Mouse (Mus musculus) lung, postnatal 36 days (tissue): ENCODE data around the gene Satb2.

ENCODE experiments used
- DNase-seq: peaks from one replicate; pipeline ENCODE4 v3.0.0; 2022; ENCODE audit warnings: mixed read lengths

Gene Satb2

DNA sequence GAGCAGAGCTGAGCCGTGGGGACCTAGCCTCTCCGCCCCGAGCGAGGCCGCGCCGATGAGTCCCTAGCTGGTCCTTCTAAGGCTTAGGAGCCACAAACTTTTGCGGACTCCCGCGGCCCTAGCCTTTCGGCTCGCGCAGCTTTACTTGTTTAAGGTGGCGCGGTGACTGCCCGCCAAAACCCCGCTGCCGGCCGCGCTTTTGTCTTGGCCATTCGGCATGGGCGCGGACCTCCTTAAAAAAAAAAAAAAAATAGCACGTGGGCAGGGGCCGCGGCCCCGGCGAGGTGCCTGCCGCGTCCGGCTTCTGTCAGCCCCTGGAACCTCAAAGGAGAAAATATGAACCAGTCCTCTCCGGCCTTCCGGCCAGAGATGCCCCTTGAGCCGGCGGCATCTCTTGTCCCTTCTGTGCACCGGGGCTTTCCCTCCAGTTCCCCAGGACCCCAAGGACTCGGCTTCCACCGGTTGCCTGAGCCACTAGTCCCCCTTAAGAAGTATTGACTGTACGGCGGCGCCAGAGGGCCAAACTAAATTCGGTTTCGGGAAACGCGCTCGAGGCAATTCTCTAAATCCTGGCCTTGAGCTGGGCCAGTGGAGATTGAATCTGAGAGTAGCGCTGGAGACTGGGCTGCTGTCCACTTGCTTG is 5.4 kb downstream of the Satb2 start:
- DNase-seq: peak; percentile 95

DNA sequence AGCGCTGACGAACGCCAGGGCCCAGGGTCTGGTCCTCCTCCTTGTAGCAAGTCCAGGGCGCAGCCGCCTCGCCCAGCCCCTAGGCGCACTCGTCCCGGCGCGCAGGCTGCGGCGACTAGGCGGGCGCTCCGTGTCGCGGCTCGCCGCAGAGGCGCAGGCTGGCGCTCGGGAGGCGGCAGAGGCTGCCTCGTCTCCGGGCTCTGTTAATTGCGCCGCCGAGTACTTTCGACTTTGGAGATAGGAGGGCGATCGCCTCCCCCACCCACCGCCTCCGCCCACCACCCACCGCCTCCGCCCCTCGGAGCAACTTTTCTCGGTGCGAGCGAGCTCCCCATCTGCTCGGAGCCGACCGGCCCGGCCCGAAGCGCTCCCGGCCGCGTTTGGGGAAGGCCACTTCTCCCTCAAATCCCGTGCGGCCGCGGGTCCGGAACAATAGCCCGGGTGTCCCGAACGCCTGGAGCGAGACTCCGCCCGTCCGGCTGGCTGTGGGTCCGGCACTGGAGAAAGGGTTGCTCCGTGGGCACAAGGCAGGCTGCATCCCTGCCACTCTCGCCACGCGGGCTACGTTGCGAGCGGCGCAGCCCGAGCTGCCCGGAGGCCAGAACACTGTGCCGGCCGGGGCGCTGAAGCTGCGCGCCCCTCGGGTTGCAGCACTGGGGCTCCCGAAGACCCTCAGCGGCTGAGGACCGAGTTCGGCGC is 6.0 kb downstream of the Satb2 start:
- peak; percentile 22 for DNase-seq

DNA sequence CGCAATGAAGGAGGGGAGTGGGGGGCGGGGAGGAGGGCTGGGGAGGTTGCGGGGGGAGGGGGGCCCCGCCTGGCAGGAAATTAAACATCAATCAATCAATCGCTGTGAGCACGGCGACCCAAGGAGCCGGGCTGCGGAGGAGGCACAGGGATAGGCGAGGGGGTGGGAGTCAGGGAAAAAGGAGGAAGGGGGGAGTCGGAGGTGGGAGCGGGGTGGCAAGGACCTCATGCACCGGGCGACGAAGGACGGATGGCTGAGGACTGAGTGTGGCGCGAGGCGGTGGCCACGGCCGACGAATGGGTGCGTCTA is 6.6 kb downstream of the Satb2 start:
- no peak for DNase-seq

DNA sequence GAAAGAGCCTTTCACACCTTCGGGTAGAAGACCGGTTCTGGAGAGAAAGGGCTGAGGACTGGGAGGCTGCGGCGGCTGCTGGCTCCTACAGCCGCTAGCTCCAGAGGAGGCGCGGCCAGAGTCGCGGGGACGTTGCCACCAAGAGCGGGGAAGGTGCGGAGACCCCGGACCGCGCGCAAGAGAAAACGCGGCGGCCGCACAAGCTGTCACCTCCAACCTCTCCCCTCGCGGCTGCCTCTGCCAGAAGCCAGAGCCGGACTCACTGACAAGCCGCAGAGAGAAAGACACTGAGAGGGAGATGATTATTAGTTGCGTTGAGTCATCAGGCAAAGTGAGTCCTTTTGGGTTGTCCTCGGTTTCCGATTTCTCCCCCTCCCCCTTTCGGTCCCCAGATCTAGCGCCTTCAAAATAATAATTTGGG is 7.0 kb downstream of the Satb2 start:
- peak; percentile 3 for DNase-seq

DNA sequence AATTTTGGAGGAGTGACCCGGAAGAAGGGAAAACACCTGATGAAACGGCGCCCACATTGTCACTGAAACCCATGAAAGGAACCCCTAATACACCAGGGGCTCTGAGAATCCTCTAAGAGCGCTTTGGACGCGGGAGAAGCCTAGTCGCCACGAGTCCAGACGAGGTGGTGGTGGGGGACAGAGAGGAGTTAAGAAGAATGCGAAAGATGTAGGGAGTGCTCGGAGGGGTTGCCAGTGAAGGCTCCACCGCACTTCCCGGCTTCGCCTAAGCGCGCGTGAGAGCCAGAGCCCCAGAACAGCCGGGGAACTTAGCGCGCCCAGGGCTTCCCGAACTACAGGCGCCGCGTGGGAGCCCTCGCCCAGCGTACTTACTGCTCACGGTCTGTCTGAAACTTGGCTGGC is 7.7 kb downstream of the Satb2 start:
- DNase-seq: peak; percentile 9

DNA sequence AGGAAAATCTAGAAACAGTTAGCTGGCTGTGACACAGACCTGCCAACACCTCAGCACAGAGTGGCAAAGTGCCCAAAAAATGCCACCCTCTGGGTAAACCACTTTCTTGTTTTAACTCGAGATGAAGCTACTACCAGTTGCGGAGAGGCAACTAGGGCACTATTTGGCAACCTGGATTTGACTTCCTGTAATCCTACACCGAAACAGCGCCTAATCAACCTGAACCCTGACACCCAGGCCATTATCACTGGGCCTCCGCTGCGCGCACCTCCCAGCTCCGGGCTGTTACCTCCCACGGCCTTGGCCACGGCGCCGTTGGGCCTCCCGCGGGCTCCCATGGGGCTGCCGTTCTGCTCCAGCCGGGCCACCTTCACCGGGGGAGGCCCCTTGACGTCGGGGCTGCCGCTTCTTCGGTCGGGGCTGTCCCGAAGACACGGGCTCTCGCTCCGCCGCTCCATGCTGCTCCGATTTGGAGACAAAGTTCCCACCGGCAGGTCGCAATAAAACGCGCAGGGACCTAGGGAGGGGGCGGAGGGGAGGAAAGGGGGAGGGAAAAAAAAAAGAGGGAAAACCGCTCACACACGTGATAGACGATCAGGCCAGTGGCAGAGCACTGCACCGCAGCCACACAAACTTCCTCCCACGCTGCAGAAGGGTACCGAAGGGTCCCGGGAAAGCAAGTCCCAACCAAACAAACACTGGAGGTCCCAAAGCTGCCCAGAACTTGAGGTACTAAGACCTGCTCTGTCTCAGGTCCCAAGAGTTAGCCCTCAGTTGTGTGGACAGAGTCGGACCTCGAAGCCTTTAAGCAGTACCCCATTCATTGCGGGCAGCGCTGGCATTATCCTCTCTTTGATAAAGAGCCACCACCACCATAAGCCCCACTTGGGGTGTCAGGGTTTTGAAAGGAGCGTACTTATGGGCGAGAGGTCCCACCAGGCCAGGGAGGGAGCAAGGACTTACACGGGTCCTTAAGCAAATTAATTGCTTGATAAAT is 8.8 kb downstream of the Satb2 start:
- peak; percentile 4 for DNase-seq

DNA sequence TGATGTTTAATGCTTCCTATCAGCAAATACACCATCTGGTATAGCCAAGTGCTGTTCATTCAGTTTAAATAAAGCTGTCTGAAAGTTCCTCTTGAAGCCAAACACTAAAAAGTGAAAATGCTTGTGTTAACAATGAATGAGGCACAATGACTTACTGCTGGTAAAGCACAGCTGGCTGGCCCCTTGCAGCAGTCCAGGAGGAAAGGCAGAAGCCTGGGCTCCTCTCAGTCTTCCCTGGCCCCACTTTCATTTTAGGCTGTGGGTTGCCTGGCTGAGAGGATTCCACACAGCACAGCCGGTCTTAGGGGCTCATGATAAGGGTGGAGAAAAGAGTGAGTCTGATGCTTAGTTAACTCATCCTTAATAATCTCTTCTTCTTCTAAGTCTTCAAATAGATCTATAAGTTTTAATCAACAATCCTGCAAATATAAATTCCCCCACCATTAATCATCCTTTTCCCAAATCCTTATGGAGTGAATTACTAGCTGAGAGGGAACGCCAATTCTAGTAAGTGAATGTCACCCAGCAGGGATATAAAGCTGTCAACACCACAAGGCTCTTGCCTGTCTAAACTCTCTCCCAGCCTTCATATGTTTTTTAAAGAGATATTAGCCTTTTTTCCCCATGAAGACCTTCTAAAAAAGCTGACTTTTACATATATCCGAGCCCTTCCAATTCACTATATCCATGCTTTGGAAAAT is 12.4 kb downstream of the Satb2 start:
- DNase-seq: no peak

DNA sequence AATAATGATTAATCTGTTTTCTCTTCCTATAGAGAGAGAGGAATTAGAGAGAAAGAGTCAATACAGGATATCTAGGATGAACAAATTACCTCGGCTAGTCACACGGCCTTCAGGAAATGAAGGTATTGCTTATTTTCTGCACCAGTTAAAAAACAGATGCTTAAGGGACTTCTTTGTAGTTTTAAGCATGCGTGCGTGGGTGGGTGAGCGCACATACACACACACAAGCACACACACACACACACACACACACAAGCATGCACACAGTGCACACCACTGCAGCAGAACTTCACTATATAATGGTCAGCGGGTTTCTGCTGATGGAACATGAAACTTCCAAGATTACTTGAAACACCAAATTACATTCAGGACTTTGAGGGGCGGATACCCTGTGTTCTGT is 14.0 kb downstream of the Satb2 start:
- DNase-seq: no peak

DNA sequence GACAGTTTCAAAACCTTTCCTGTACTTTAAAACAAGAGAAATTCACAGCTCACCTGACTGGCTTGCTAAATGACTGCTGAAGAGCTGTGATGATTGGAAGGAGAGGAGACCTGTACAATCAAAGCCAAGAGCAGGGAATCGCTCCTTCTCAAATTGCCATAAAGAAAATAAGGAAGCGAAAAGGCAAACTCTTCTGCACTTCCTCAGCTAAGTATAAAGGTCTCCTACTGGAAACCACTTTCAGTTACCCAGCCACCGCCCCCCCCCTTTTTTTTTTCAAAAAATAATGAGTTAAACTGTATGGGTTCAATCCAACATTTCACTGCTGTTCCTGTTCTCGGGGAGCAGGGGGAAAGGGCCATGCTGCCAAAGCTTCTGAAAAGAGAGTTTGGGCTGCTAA is 15.2 kb downstream of the Satb2 start:
- no peak for DNase-seq

DNA sequence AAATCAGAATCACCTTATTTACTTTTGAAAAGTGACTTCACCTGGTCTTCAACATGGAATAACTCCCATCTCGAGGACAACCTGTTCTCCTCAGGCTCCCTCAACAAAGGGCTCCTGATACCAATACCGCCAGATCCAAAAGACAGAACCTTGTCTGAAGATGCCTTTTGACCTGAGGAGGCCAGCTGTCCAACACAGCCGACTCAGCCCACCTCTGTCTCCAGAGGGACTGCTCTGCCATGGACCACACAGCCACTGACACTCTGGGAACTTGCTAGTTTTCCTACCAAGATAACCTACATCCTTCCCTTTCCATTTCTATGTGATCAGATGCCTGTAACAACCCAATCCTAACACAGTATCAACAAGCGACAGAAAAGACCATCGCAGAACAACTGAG is 19.5 kb downstream of the Satb2 start:
- DNase-seq: no peak

DNA sequence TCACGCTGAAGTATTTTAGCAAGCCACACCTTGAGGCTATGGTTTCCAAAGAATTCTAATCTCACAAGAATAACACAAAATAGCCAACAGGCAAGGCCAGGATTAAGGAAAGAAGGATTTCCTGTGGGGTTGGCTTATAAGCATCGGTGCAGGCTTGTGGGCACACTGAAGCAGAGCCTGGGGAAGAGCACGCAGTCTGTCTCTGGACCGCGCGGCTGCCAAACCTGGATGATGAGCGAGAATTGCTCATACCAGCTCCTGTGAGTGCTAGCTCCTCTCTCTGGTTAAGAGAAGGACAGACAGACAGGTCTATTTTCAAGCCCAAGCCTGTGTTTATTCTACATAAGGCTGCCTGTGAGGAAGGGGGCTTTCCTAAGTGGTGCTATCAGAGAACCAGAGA is 20.5 kb downstream of the Satb2 start:
- no peak for DNase-seq

DNA sequence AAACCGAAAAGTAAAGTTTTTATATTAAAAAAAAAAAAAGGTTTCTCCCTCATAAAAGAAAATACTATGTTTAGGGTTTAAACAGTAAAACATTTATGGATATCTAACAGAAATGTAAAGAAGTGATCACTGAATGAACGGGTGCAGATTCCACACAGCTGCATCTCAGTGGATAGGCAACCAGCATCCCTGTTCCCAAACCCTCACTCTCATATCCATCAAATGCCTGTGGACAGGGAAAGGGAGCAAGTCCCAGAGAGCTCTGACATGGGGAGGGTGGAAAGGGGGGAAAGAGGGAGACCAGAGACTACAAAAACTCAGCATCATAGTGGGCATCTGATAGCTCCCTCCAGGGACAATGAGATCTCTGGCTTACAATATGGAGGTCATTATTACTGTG is 21.6 kb downstream of the Satb2 start:
- DNase-seq: no peak

DNA sequence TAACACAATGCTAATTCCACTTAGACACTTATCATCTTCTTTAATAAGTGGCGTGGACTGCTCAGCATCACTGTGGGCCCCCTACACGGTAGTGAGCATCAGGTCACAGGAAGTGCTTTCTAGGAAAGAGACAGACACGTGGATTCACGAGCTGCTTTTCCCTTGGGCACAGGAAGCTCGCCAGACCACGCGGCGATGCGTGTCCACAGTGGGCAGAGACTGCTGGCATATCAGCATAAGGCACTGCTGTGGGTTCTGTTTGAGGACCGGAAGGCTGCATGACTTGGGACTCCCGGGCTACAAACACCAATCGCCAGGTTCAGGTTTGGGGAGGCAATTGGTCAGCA is 22.7 kb downstream of the Satb2 start:
- no peak for DNase-seq

DNA sequence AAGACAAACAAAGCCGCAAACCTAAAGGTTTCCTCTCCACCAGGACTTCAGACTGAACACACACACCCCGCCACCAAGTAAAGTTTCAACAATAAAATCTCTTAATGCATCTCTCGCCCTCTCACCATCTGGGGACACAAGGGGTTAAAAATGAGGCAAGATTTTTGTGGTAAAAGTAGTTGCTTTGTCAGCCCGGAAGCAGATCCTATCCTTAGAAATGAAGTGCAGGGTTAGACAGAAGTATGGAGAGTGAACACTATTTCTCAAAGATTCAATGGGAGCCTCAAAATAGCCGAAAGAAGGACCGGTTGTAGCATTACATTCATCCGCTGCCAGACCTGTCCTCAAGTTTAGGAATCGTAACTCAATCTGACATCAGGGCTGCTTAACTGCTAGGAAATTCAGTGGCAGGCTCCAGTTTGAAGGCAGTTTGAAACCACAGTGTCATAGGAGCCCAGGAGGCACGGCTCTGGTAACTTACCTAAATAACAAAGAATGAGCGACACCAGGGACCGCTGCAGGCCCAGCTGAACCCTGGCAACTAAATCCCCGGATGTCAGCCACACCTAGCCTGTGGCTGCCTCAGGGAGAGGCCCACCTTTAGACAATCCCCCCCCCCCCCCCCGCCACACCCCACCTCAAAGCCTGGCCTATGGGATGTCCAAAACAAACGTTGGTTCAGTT is 23.3 kb downstream of the Satb2 start:
- no peak for DNase-seq

DNA sequence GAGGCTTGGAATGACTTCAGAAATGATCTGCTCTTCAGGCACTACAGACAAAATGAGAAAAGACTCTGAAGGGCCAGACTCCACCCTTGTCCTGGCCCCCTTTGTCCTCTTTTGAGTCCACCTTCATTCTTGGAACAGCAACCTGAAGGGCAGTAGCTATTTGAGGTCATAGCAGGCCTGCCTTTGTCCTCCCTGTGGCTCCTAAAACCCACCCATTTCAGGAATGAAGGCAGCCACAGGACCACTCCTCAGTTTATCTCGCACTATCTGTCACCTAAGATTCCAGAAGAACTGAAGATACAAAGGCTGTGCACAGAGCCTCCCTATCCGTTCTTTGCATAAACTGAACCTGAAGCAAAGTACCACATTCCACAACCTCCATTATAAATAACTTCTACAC is 24.9 kb downstream of the Satb2 start:
- no peak for DNase-seq

DNA sequence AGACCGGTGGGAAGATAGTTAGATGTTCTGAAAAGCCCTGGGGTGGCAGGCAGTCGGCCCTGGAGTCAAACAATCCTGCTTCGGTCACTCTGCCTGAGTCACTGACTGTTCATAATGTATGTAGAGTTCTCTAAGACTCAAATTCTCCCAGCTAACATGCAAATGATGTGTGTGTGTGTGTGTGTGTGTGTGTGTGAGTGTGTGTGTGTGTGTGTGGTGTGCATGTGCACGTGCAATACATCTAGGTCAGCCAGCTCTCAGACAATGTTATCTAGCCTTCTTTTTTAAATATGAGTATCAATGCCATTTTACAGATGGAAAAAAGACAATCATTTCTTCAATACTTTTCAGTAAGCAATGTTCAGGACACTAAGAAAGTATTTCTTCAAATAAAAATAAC is 26.5 kb downstream of the Satb2 start:
- DNase-seq: no peak

DNA sequence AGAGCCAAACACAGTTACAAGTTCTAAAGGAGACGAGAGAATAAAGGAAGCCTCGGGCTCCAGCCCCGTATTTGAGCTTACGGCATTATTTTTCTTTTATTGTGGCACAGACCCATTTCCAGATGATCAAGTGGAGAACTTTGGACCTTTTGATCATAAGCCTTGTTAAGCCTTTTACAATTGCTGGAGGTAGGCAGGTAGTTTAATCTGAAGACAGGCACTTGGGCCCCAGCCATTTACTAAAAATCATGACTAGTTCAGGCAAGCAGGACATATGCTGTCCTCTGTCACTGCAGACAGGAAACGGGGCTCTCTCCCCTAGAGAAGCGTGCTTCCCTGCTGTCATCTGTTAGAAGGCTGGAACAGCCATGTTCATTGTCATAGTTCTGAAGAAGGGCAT is 26.9 kb downstream of the Satb2 start:
- no peak for DNase-seq

DNA sequence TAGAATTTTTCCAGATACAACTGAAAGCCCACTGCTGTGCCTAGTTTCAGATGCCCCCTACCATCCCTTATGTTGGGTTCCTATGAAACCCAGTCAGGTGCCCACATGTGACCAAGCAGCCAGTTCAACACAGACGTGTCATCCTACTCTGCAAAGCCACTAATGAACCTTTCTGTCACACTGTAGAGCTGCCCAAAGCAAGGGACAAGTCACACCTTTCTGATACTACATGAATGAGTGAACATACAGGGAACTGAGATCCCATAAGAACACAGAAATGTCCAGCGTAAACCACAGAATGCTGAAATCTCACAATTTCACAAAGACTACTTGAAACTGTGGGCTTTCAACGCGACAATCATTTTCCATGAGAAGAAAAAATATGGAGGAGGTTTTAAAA is 39.0 kb downstream of the Satb2 start:
- DNase-seq: no peak

DNA sequence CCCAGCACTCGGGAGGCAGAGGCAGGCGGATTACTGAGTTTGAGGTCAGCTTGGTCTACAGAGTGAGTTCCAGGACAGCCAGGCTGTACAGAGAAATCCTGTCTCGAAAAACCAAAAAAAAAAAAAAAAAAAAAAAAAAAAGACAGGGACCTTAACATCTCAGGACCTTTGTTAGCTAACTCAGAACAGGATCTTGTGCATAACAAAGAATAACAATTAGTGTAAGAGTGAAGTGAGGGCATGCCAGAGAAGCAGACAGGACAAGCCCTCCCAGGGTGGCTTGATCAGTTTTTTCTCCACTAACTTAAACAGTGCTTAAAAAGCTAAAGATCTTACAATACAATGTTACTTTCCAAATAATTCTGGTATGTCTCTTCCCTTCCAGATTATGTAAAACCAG is 40.0 kb downstream of the Satb2 start:
- no peak for DNase-seq

DNA sequence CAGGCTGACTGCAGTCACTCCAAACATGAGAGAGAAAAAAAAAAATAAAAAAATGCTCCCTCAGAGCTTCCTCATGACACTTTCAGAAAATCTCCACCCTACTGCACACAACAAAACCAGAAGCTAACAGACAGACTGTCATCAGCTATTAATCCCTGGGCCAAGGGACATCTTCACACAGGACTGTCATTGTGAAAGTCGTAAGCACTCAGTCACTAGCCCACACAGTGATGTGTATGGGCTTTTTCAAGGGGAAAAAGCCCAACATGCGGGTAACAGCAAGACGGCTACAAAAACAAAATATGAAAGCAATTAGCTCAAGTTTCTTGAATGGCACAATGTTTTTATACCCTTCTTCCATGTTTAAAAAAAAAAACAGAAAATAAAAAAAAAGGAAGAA is 41.9 kb downstream of the Satb2 start:
- DNase-seq: no peak

DNA sequence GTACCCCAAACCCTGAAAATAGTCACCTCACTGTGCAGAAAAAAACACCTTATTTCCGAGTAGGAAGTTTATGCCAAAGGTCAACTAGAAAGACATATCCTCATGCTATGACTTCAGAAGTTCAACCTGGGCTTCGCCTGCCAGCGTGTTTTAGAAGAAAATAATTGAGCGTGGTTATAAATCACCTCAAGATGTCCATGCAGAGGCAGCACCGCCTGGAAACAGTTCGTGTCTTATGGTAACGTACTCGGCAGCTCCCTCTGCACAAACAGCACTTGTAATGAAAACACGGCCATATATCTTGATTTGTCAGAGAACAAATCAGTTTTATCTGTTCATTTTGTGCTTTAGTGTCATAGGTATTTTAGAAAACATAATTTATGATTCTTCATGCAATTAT is 44.6 kb downstream of the Satb2 start:
- no peak for DNase-seq

DNA sequence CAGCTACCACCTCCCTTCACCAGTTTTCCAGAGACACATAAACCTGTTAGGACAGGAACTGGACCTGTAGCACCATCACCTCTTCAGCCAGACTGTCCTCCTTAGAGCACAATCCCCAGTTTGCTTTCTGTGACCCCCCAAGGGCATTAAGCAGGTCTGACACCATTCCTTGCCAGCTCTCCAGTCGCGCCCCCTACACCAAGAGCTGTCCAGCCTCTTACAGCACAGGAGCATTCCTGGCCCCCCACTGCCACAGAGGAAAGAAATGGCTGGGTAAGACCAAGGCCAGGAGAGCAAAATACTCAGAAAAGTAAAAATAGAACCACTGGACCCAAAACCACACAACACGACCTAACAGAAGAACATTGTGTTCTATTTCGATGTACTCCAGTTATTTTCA is 48.4 kb downstream of the Satb2 start:
- no peak for DNase-seq

DNA sequence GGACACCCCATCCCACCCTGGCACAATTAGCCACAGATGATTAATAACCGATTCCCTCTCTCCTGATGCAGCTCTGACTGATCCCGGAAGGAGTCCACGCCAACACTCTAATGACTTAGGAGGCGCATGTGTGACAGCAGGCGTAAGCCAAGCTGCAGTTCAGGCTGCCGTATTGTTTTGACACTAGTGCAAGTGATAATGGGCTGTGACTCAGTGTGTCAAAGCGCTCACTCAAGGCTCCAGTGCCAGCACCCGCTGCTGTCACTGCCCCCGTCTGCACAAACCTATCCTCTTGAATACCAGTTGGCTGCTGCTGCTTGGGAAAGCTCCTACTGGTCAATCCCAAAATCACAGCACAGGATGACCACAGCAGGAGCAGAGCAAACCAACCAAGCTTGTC is 49.7 kb downstream of the Satb2 start:
- no peak for DNase-seq
